Mouse (Mus musculus) neural tube, embryonic 15.5 days (tissue): ENCODE results near the gene Gabrr2. TPM values are rescaled to one million over a fixed set of nuclear protein-coding genes. Genes with fewer than 3 reads are reported as not detected.

Source experiments
- ATAC-seq: fragments of 200-750 bp; cut with Nextera tagmentation; 2 replicates; pipeline ENCODE4 v1.8.0; 2017; ENCODE audit warnings: mild to moderate bottlenecking, moderate TSS enrichment, moderate library complexity; ENCODE audit not compliant: low FRiP score
- H3K27ac ChIP-seq: fragments of 300-500 bp; sonication (generic); replicated peaks from 2 replicates; pipeline ENCODE4 v1.5.1; 2015; ENCODE audit warnings: mild to moderate bottlenecking, inconsistent platforms
- H3K27me3 ChIP-seq: fragments of 300-500 bp; sonication (generic); replicated peaks from 2 replicates; pipeline ENCODE4 v1.6.1; 2015; ENCODE audit warnings: inconsistent platforms
- H3K36me3 ChIP-seq: fragments of 300-500 bp; sonication (generic); 2 replicates; pipeline ENCODE4 v1.6.1; 2015; ENCODE audit warnings: inconsistent platforms
- H3K4me1 ChIP-seq: fragments of 300-500 bp; sonication (generic); 2 replicates; pipeline ENCODE4 v1.6.1; 2015; ENCODE audit warnings: inconsistent platforms
- H3K4me2 ChIP-seq: fragments of 300-500 bp; sonication (generic); 2 replicates; pipeline ENCODE4 v1.6.1; 2015; ENCODE audit warnings: inconsistent platforms, mild to moderate bottlenecking, moderate library complexity
- H3K4me3 ChIP-seq: fragments of 300-500 bp; sonication (generic); replicated peaks from 2 replicates; pipeline ENCODE4 v1.5.1; 2015; ENCODE audit warnings: mild to moderate bottlenecking, inconsistent platforms
- H3K9ac ChIP-seq: fragments of 300-500 bp; sonication (generic); replicated peaks from 2 replicates; pipeline ENCODE4 v1.6.1; 2015; ENCODE audit warnings: mild to moderate bottlenecking, inconsistent platforms
- H3K9me3 ChIP-seq: fragments of 300-500 bp; sonication (generic); replicated peaks from 2 replicates; pipeline ENCODE4 v1.6.1; 2016; ENCODE audit warnings: inconsistent platforms
- WGBS: fragments of 180-500 bp; shearing (Covaris S2); methylation state at CpG from one replicate; pipeline ENCODE4 v1.1.7; 2015; ENCODE audit warnings: mixed read lengths; 5-methylcytosine and 5-hydroxymethylcytosine counted together
- polyA plus RNA-seq: library from polyadenylated mRNA; unstranded; fragments of >200 nt; fragmentation: Nextera tagmentation; extraction: Ambion mirVana; gene quantifications from 2 replicates; pipeline ENCODE4 v1.2.1, GENCODE M21; 2015

Gene Gabrr2
- polyA plus RNA-seq, 1 experiment from 2014 or later, result 0.73 TPM

GRCm38 (mm10) chr4:33052650-33053049, 10.1 kb upstream of the Gabrr2 start:
- H3K36me3 ChIP-seq, result peaks cover 45% of the 10 kb centered on the region
- no peak overlapping the region for H3K27ac ChIP-seq
- ATAC-seq, result no peak
- H3K4me1 ChIP-seq, result no peaks in the 10 kb centered on the region
- no peaks in the 10 kb centered on the region for H3K9me3 ChIP-seq
- H3K9ac ChIP-seq, result no peak overlapping the region
- no peaks in the 10 kb centered on the region for H3K27me3 ChIP-seq
- no peak overlapping the region for H3K4me2 ChIP-seq
- 88% methylated on average over 5 of the region's 5 CpGs for WGBS
- H3K4me3 ChIP-seq, result no peak overlapping the region

GRCm38 (mm10) chr4:33054426-33054825, 8.4 kb upstream of the Gabrr2 start:
- no peak for ATAC-seq
- no peak overlapping the region for H3K9ac ChIP-seq
- H3K27me3 ChIP-seq, result no peaks in the 10 kb centered on the region

GRCm38 (mm10) chr4:33056317-33056716, 6.5 kb upstream of the Gabrr2 start:
- Histone ChIP-seq H3K4me3 (no peak overlapping the region), H3K27me3 (no peaks in the 10 kb centered on the region), H3K4me2 (no peak overlapping the region), H3K36me3 (peaks cover 16% of the 10 kb centered on the region), H3K9ac (no peak overlapping the region), H3K4me1 (no peaks in the 10 kb centered on the region), H3K27ac (no peak overlapping the region), H3K9me3 (no peaks in the 10 kb centered on the region)
- no peak for ATAC-seq
- 86% methylated on average over 1 of the region's 1 CpGs for WGBS

More at GRCm38 (mm10) chr4:33054426-33054825, 8.4 kb upstream of the Gabrr2 start:
- Histone ChIP-seq H3K4me1 (no peaks in the 10 kb centered on the region), H3K27ac (no peak overlapping the region), H3K4me2 (no peak overlapping the region), H3K36me3 (peaks cover 30% of the 10 kb centered on the region), H3K9me3 (no peaks in the 10 kb centered on the region), H3K4me3 (no peak overlapping the region)

- Histone ChIP-seq H3K9ac (no peak overlapping the region), H3K36me3 (peaks cover 5% of the 10 kb centered on the region; the same call in 1 of the 2 replicates), H3K4me3 (no peak overlapping the region), H3K4me2 (no peak overlapping the region), H3K27me3 (no peaks in the 10 kb centered on the region), H3K27ac (no peak overlapping the region), H3K9me3 (no peaks in the 10 kb centered on the region), H3K4me1 (no peaks in the 10 kb centered on the region)
- ATAC-seq, result no peak
- WGBS, result 87% methylated on average over 11 of the region's 11 CpGs
Measured at GRCm38 (mm10) chr4:33057890-33058687, 4.7 kb upstream of the Gabrr2 start.

GRCm38 (mm10) chr4:33061158-33061557, 1.6 kb upstream of the Gabrr2 start:
- WGBS, result 60% methylated on average over 7 of the region's 7 CpGs
- no peaks in the 10 kb centered on the region for H3K36me3 ChIP-seq

GRCm38 (mm10) chr4:33064986-33065385, 2.2 kb downstream of the Gabrr2 start:
- Histone ChIP-seq H3K9ac (no peak overlapping the region), H3K9me3 (no peaks in the 10 kb centered on the region)
- 91% methylated on average over 6 of the region's 6 CpGs for WGBS

More at GRCm38 (mm10) chr4:33061158-33061557, 1.6 kb upstream of the Gabrr2 start:
- Histone ChIP-seq H3K4me1 (no peaks in the 10 kb centered on the region), H3K4me3 (no peak overlapping the region), H3K27ac (no peak overlapping the region), H3K9me3 (no peaks in the 10 kb centered on the region), H3K9ac (no peak overlapping the region), H3K4me2 (no peak overlapping the region), H3K27me3 (no peaks in the 10 kb centered on the region)
- no peak for ATAC-seq

GRCm38 (mm10) chr4:33066223-33066960, 3.6 kb downstream of the Gabrr2 start:
- Histone ChIP-seq H3K4me3 (no peak overlapping the region), H3K9ac (no peak overlapping the region), H3K9me3 (no peaks in the 10 kb centered on the region), H3K27me3 (no peaks in the 10 kb centered on the region), H3K36me3 (no peaks in the 10 kb centered on the region), H3K4me2 (no peak overlapping the region), H3K4me1 (no peaks in the 10 kb centered on the region), H3K27ac (no peak overlapping the region)
- ATAC-seq, result no peak
- 73% methylated on average over 14 of the region's 14 CpGs for WGBS

More at GRCm38 (mm10) chr4:33064986-33065385, 2.2 kb downstream of the Gabrr2 start:
- H3K4me3 ChIP-seq, result no peak overlapping the region
- H3K36me3 ChIP-seq, result no peaks in the 10 kb centered on the region
- H3K4me1 ChIP-seq, result no peaks in the 10 kb centered on the region
- no peak for ATAC-seq
- no peaks in the 10 kb centered on the region for H3K27me3 ChIP-seq
- no peak overlapping the region for H3K4me2 ChIP-seq
- H3K27ac ChIP-seq, result no peak overlapping the region

GRCm38 (mm10) chr4:33067331-33067730, 4.5 kb downstream of the Gabrr2 start:
- 90% methylated on average over 3 of the region's 3 CpGs for WGBS
- no peak overlapping the region for H3K4me2 ChIP-seq
- no peak overlapping the region for H3K4me3 ChIP-seq
- no peak overlapping the region for H3K9ac ChIP-seq
- H3K27ac ChIP-seq, result no peak overlapping the region
- H3K36me3 ChIP-seq, result no peaks in the 10 kb centered on the region
- H3K27me3 ChIP-seq, result no peaks in the 10 kb centered on the region
- no peaks in the 10 kb centered on the region for H3K4me1 ChIP-seq
- no peaks in the 10 kb centered on the region for H3K9me3 ChIP-seq
- no peak for ATAC-seq

- Histone ChIP-seq H3K4me3 (no peak overlapping the region), H3K4me2 (no peak overlapping the region), H3K36me3 (no peaks in the 10 kb centered on the region), H3K9ac (no peak overlapping the region), H3K4me1 (no peaks in the 10 kb centered on the region), H3K27me3 (no peaks in the 10 kb centered on the region), H3K27ac (no peak overlapping the region), H3K9me3 (no peaks in the 10 kb centered on the region)
- ATAC-seq, result no peak
- 92% methylated on average over 6 of the region's 6 CpGs for WGBS
Measured at GRCm38 (mm10) chr4:33067826-33068225, 5.0 kb downstream of the Gabrr2 start.

GRCm38 (mm10) chr4:33068894-33069293, 6.1 kb downstream of the Gabrr2 start:
- no peak overlapping the region for H3K4me2 ChIP-seq
- no peaks in the 10 kb centered on the region for H3K9me3 ChIP-seq
- H3K9ac ChIP-seq, result no peak overlapping the region
- WGBS, result 70% methylated on average over 6 of the region's 6 CpGs
- no peak overlapping the region for H3K4me3 ChIP-seq
- no peaks in the 10 kb centered on the region for H3K4me1 ChIP-seq
- no peaks in the 10 kb centered on the region for H3K27me3 ChIP-seq
- no peaks in the 10 kb centered on the region for H3K36me3 ChIP-seq
- ATAC-seq, result no peak
- H3K27ac ChIP-seq, result no peak overlapping the region

- no peak for ATAC-seq
- no peak overlapping the region for H3K4me3 ChIP-seq
- H3K36me3 ChIP-seq, result no peaks in the 10 kb centered on the region
- no peaks in the 10 kb centered on the region for H3K4me1 ChIP-seq
- no peak overlapping the region for H3K9ac ChIP-seq
- no peak overlapping the region for H3K27ac ChIP-seq
- 91% methylated on average over 6 of the region's 6 CpGs for WGBS
- no peak overlapping the region for H3K4me2 ChIP-seq
- H3K9me3 ChIP-seq, result no peaks in the 10 kb centered on the region
- no peaks in the 10 kb centered on the region for H3K27me3 ChIP-seq
Measured at GRCm38 (mm10) chr4:33070326-33070725, 7.5 kb downstream of the Gabrr2 start.

GRCm38 (mm10) chr4:33071337-33071736, 8.5 kb downstream of the Gabrr2 start:
- H3K4me1 ChIP-seq, result no peaks in the 10 kb centered on the region
- no peaks in the 10 kb centered on the region for H3K36me3 ChIP-seq
- no peaks in the 10 kb centered on the region for H3K9me3 ChIP-seq
- H3K27me3 ChIP-seq, result no peaks in the 10 kb centered on the region
- H3K4me3 ChIP-seq, result no peak overlapping the region
- WGBS, result 90% methylated on average over 6 of the region's 6 CpGs
- H3K9ac ChIP-seq, result no peak overlapping the region
- no peak overlapping the region for H3K4me2 ChIP-seq
- ATAC-seq, result no peak
- H3K27ac ChIP-seq, result no peak overlapping the region
